Mouse (Mus musculus): Measurements from ENCODE around the gene Snx1.

Gene Snx1

DNA sequence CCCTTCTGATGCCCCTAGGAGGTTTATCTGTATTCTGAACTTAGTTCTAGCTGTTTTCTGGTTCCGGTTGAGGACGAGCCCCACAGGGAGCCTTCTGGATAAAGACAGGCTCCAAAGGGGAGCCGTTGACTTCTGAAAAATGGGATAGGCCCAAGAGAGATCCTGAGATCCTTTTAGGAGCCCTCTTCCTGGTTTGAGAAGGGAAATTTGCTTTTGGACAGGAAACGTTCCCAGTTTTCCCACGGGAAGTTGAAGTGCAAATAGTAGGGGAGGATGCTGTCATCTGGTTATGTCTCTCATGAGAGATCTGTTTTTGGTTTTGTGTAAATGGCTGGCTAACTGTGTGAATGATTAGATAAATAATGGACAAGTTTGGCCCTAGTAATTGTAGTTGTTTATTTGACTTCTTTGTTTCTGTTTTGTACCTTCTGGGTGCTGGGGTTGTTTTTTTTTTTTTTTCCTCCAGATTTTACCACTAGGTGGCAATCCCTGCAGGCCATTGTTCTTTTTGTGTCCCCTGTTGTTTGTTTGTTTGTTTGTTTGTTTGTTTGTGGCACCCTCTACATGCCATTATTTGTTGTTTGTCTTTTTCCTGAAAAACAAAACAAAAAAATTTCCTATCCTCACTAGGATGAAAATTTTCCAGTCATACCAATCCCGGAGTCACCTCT is 76.3 kb downstream of the Snx1 start:
- DNase-seq (ENCODE audit: low read depth, low spot score), result no peak

GRCm38 (mm10) chr9:66043241-66043640 is 83.1 kb downstream of the Snx1 start:
- no peak for DNase-seq (ENCODE audit: low read depth, low spot score)

GRCm38 (mm10) chr9:66042331-66042730 is 84.1 kb downstream of the Snx1 start:
- no peak for DNase-seq (ENCODE audit: low read depth, low spot score)

DNA sequence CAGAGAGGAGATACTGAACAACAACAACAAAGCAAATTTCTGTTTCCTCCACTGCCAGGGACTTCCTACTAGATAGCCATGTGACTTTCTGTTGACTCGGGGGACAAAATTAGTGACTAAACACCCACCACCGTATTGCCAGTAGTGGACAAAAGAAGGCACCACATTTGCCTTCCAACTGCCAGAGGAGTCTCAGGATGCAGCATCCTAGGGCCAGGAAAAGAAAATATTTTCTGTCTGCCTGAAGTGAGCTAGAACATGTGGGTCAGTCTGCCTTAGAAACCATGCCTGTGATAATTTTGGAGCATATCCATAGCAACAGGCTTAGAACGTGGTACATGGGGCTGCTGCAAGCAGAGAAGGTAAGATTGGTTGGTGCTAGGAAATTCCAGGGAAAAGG is 85.6 kb downstream of the Snx1 start:
- no peak for DNase-seq (ENCODE audit: low read depth, low spot score)

DNA sequence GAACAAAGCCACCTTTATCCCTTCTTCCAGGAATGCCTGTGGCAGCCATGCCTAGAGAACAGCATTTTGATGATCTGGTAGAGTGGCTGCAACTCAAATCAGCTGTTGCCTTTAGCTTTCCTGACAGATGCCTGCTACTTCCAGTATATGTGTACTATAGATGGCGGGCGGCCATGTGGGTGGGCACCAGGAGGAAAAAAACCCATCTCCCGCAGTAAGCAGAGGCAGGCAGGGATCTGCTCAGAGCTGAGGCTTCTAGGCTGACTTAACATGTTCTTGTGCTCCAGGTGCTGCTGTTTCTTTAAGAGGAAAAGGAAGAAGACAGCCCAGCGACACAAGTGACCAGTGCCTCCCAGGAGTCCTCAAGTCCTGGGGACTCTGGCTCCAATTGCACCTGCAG is 87.1 kb downstream of the Snx1 start:
- DNase-seq (ENCODE audit: low read depth, low spot score), result no peak

- no peak for DNase-seq (ENCODE audit: low read depth, low spot score)
Measured at GRCm38 (mm10) chr9:66038581-66038980, 87.8 kb downstream of the Snx1 start.
